Mouse (Mus musculus) C2C12 (cell line): ENCODE measurements at regions not wholly inside any gene's neighbourhood (a gene's known extent, or its start where the extent isn't known, plus 50 kb on each side); places are given as distances from the start of the nearest gene placed in this dataset.

Source experiments
- CTCF ChIP-seq: IDR thresholded peaks from one replicate; pipeline ENCODE4 v1.5.1; 2011; ENCODE audit not compliant: control insufficient read depth, insufficient read depth, insufficient read length
- FOSL1 ChIP-seq: IDR thresholded peaks from one replicate; pipeline ENCODE4 v1.8.0; 2011; ENCODE audit warnings: mild to moderate bottlenecking, low read length; ENCODE audit not compliant: poor library complexity, insufficient read depth, severe bottlenecking
- MAX ChIP-seq: IDR thresholded peaks from one replicate; pipeline ENCODE4 v1.6.1; 2011; ENCODE audit warnings: mild to moderate bottlenecking, control low read depth
- MYOG ChIP-seq: IDR thresholded peaks from one replicate; pipeline ENCODE4 v1.6.1; 2011; ENCODE audit not compliant: control insufficient read depth, insufficient read length; ENCODE audit errors: extremely low read depth

DNA sequence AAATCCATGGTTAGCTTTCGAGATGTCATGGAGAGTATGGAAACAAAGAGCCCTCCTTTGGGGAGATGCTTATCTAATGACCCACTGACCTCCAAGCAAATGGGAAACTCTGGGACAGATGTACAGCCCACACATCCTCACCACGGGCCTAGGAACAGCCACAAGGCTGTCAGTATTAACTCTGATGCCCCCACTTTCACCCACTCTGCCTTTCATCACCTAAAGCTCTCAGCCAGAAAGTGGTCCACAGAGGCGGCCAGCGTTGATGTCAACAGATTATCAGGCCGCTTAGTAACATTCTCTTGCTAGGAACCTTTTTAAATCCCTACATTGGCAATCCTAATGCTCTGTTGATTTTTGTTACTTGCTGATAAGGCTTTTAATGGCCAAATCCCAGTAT is 1210.6 kb downstream of the Diaph3 start:
- TF ChIP-seq FOSL1, result no peak
- TF ChIP-seq CTCF, result no peak
- no peak for TF ChIP-seq MAX
- TF ChIP-seq MYOG, result no peak
